Mouse (Mus musculus) embryonic fibroblast, embryonic 13.5 days (primary cell): Measurements from ENCODE around the gene Lyzl4. TPM values are rescaled to one million over a fixed set of nuclear protein-coding genes. Genes with fewer than 3 reads are reported as not detected.

Source experiments
- H3K27ac ChIP-seq: 2 replicates; pipeline ENCODE4 v1.5.1; 2012; ENCODE audit warnings: low read length, control low read depth, inconsistent platforms; ENCODE audit not compliant: insufficient read depth
- H3K4me1 ChIP-seq: 2 replicates; pipeline ENCODE4 v1.6.1; 2011; ENCODE audit warnings: low read length; ENCODE audit not compliant: control insufficient read depth, insufficient read depth
- H3K4me3 ChIP-seq: 2 replicates; pipeline ENCODE4 v1.5.1; 2011; ENCODE audit warnings: mild to moderate bottlenecking, control low read depth, low read length; ENCODE audit not compliant: insufficient read depth
- CTCF ChIP-seq: IDR thresholded peaks from 2 replicates; pipeline ENCODE4 v1.5.1; 2011; ENCODE audit warnings: mild to moderate bottlenecking, control low read depth, low read length, moderate library complexity, borderline replicate concordance; ENCODE audit not compliant: insufficient read depth
- POLR2A ChIP-seq: IDR thresholded peaks from 2 replicates; pipeline ENCODE4 v1.6.1; 2011; ENCODE audit warnings: low read depth, mild to moderate bottlenecking, control low read depth, low read length, moderate library complexity
- polyA plus RNA-seq: library from polyadenylated mRNA; stranded (reverse); fragments of >200 nt; gene quantifications from 2 replicates; pipeline ENCODE4 v1.2.4, GENCODE M21; 2011; ENCODE audit warnings: low read depth; ENCODE audit not compliant: missing spikeins, insufficient read length

Lyzl4 gene
- polyA plus RNA-seq, 1 experiment: not detected

DNA sequence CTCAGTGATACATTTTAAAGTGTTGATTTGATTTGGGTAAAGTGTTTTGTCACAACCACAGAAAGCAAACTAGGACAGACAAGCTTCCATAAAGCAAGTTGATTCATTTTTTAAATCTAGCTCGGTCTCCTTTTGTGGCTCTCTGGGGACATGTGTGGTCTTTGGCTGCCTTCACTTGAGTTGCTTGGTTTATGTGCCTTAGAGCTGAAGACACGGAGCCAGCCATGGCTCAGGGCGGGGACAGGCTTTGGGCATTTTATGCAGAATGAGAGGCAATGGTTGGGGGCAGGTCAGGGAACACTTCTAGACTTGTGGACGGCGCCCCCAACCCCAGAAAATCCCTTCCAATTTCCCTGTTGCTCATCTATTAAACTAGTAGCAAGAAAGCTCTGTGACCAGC lies 31.8 kb upstream of the Lyzl4 start:
- Histone ChIP-seq H3K4me1 (no peaks in the 10 kb centered on the region), H3K27ac (no peak overlapping the region), H3K4me3 (no peak overlapping the region)
- TF ChIP-seq CTCF (no peak), POLR2A (no peak)

DNA sequence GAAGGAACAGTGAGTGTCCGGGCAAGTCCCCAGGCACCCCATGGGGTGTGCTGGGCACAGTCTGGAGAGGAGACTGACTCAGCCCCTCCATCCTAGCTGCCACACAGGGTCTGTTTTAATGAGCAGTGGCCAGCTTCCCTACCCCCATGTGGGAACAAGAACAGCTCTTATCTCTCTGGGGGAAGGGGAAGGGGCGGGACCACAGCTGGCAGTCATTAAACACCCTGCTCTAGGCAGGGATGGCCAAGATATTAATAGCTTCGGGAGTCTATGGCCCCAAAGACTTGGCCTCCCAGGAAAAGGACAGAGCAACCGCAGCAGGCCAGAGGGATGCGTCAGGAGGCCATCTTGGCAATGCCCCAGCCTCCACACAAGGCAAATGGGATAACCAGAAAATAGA lies 30.4 kb upstream of the Lyzl4 start:
- Histone ChIP-seq H3K4me3 (no peak overlapping the region), H3K27ac (peak overlapping the region; percentile 70), H3K4me1 (no peaks in the 10 kb centered on the region)
- no peak for TF ChIP-seq POLR2A
- no peak for TF ChIP-seq CTCF

DNA sequence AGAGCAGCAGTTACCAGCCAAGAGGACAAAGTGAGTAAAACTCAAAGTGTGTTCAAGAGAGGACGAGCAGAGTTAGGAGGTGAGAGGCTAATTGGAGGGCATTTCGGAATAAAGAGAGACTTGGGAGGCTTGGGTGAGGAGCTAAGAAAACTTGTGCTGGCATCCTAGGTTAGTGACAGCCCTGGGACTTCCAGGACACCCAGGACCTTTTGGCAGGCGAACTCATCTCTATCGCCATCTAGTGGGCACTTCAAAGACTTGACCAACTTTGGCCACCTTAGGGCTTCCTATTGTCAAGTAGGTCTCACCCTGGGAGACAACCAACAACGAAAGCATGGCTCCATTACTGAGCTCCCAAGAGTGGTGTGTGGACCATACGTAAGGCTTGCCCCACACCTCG lies 29.4 kb upstream of the Lyzl4 start:
- 0 out of 2 replicates have a peak overlapping the region, but pooled peaks have one; percentile 70 for H3K27ac ChIP-seq
- no peak overlapping the region for H3K4me3 ChIP-seq
- H3K4me1 ChIP-seq: no peaks in the 10 kb centered on the region
- no peak for TF ChIP-seq POLR2A
- no peak for TF ChIP-seq CTCF

DNA sequence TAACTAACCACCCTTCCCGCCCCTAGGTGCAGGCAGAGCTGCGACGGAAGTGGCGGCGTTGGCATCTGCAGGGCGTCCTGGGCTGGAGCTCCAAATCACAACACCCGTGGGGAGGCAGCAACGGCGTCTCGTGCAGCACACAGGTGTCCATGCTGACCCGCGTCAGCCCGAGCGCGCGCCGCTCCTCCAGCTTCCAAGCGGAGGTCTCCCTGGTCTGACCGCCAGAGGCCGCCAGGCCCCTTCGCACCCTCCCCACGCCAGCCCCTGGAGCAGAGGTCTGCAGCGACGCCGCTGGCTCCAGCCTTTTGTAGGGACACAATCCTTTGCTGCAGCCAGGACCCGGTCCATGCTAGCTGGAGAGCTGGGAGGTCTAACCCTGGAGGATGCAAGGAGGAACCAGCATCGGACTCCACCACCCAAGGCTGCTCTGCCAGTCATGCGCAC lies 27.5 kb upstream of the Lyzl4 start:
- H3K4me3 ChIP-seq: no peak overlapping the region
- H3K27ac ChIP-seq: no peak overlapping the region
- TF ChIP-seq CTCF: peak; percentile 73
- TF ChIP-seq POLR2A: no peak
- no peaks in the 10 kb centered on the region for H3K4me1 ChIP-seq

DNA sequence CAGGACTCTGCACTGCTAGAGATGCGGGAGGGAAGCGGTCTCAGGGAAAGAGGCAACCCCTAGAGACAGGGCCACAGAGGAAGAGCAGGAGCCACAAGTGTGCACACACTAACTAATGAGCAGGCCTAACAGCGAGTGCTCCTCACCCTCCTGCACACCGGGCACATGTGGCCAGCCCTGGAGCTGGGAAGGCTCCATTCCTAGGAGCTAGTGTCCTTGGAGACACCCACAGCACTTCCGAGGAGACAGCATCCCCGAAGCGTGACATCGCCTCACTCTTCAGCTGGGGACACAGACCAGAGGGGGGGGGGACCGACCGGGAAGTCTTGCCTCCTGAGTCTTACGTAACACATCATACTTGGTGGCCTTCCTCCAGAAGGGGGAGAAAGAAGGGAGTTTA lies 25.9 kb upstream of the Lyzl4 start:
- TF ChIP-seq CTCF (no peak), POLR2A (no peak)
- Histone ChIP-seq H3K4me3 (no peak overlapping the region), H3K27ac (no peak overlapping the region), H3K4me1 (no peaks in the 10 kb centered on the region)

DNA sequence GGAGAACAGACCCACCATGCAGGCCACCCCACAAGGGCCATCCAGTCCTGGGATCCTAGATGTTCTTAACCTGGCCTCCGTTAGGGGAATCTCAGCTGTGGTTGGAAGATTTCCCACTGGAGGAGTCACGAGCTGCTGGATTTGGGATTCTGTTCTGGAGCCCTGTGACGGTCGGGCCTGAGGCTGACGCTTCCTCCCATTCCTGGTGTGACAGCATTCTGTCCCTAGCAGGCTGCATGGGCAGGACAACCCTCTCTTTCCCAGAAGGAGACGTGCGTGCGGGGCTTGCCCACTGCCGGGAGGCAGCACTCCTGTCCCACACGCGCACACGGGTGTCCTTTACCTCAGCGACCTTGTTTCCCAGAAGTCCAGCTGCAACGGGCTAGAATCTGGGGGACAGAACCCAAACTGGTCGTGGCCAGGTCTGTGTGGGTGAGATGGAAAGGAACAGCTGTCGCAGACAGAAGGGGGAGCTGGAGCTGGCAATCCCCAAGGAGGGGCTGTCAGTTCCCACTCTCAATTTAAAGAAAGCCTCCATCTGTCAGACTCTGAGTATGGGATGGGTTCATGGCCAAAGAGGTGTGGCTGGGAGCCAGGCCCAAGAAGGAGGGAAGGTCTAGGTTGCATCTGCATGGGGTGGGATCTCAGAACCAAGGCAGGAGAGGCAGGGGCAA lies 25.2 kb upstream of the Lyzl4 start:
- H3K4me1 ChIP-seq: no peaks in the 10 kb centered on the region
- H3K4me3 ChIP-seq: no peak overlapping the region
- TF ChIP-seq CTCF (no peak), POLR2A (no peak)
- no peak overlapping the region for H3K27ac ChIP-seq

DNA sequence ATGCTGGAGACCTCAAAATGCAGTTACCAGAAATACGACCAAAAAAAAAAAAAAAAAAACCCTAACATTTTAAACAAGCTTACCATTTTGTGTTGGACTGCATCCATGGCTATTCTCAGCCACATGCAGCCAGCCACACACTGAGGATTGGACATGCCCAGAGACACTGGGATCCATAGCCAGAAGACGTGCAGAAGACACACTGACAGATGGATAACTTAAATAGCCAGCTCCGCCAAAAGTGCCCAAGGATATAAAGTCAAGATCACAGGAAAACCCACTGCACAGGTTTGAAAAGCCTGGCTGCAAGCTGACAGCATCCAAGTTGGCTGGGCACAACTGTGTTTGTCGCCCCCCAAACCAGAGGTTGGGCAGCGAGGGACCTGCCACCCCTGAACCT lies 22.2 kb upstream of the Lyzl4 start:
- Histone ChIP-seq H3K4me1 (no peaks in the 10 kb centered on the region), H3K4me3 (no peak overlapping the region), H3K27ac (no peak overlapping the region)
- TF ChIP-seq POLR2A (no peak), CTCF (no peak)

DNA sequence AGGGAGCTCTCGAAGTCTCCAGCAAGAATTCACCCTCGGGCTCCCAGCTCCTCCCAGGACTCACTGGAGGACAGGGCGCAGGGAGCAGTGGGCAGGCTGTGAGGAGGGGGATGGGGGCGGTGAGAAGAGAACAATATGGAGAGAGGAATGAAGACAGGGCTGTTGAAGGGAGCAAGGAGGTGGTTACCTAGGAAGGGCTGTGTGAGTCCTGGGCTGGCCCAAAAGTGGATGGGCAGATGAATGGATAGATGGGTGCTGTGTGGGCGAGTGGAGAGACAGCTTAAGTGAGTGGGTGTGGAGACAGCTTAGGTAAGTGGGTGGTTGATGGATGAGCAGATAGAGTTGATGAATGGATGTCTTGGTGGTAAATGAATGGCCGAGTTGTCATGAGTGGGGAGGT lies 21.6 kb upstream of the Lyzl4 start:
- H3K4me3 ChIP-seq: no peak overlapping the region
- H3K4me1 ChIP-seq: no peaks in the 10 kb centered on the region
- no peak overlapping the region for H3K27ac ChIP-seq
- TF ChIP-seq CTCF (no peak), POLR2A (no peak)

DNA sequence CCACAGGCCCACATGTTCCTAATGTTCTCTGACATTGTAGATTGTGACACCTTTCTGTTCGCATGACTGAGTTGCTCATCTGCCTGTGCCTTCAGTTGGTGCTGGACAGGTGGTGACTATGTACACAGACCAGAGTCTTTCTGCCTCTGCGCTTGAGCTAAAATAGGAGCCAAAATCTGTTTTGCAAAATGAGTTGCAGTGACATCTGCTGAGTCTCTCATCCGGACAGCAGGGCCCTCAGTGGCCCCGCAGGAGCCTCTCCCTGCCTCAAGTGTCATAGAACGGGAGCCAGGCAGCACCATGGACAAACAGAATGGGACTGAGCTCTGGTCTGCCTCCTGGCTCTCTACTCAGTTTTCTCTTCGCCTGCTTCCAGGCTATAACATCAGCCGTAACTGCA lies 17.9 kb upstream of the Lyzl4 start:
- TF ChIP-seq CTCF (no peak), POLR2A (no peak)
- Histone ChIP-seq H3K4me3 (no peak overlapping the region), H3K27ac (no peak overlapping the region), H3K4me1 (no peaks in the 10 kb centered on the region)

DNA sequence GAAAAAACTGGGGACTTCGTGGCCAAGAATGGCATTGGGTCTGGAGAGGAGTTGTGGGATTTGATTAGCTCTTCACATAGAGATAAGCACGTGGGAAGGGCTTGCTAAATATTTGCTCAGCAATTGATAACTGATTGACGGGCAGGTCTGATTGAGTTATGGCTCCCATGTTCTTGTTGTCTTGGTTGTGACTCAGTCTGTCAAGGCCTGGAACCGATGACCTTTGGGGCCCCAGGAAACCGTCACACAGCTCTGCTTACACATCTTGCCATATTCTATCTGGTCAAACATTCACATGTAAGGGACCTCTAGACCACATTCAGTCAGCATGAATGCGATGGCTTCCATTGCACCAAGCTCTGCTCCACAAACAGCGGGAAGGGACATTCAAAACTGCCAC lies 16.4 kb upstream of the Lyzl4 start:
- Histone ChIP-seq H3K4me3 (no peak overlapping the region), H3K27ac (no peak overlapping the region), H3K4me1 (no peaks in the 10 kb centered on the region)
- TF ChIP-seq POLR2A: no peak
- TF ChIP-seq CTCF: no peak
